In the genomic region with DNA sequence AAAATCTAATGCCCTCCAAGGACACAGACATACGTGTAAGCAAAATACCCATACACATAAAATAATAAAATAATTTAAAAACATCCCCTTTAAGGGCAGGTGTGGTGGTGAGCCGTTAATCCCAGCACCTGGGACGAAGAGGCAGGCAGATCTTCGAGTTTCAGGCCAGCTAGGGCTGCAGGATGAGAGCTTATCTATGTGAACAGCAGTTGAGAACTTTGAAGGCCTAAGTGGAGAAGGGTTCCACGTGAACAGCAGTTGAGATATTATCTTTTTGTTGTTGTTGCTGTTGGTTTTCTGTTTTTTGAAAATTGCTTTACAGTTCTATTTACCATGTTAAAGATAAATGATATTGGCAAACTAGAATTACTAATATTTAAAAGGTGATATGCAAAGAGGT, we compare ENCODE assay signal across 23 mouse cellular contexts. TPM values are rescaled to one million over a fixed set of nuclear protein-coding genes. Genes with fewer than 3 reads are reported as not detected.
DNase-seq lines count a peak whose midpoint lies in the region; ATAC-seq and TF ChIP-seq lines count a peak whose summit lies in the region.
"Had no signal": no experiment of that assay in that cellular context is flagged by ENCODE, and none has a peak within 500 bp of the region (broad histone marks: within the 10 kb centered on the region; RNA-seq: fewer than 3 reads in every experiment).

No protein-coding gene starts in this region.

- no peaks in the 10 kb centered on the region for H3K36me3 ChIP-seq in G1E (replicated peaks)
- no peaks in the 10 kb centered on the region for H3K36me3 ChIP-seq in liver, embryonic 11.5 days (ENCODE audit: control insufficient read depth, insufficient read depth, low read length)
- no peaks in the 10 kb centered on the region for H3K36me3 ChIP-seq in liver, embryonic 15.5 days (replicated peaks)
- H3K36me3 ChIP-seq: embryonic facial prominence, embryonic 13.5 days; heart, embryonic 12.5 days; hindbrain, embryonic 15.5 days had no signal

- TF ChIP-seq CTCF in G1E (IDR thresholded peaks at IDR 0.05; ENCODE audit: low read depth, low read length): no peak

- no peaks in the 10 kb centered on the region for H3K27me3 ChIP-seq in G1E (ENCODE audit: insufficient read depth, low read length)
- no peaks in the 10 kb centered on the region for H3K27me3 ChIP-seq in liver, embryonic 11.5 days (replicated peaks; ENCODE audit: control insufficient read depth, insufficient read depth, low read length)
- H3K27me3 ChIP-seq in liver, embryonic 15.5 days: no peaks in the 10 kb centered on the region
- H3K27me3 ChIP-seq: embryonic facial prominence, embryonic 13.5 days; forebrain, embryonic 13.5 days; heart, embryonic 12.5 days; hindbrain, embryonic 15.5 days had no signal

- H3K4me3 ChIP-seq in G1E (ENCODE audit: low read depth, low read length): no peak overlapping the region
- no peak overlapping the region for H3K4me3 ChIP-seq in liver, embryonic 11.5 days (ENCODE audit: low read depth, low read length)
- no peak overlapping the region for H3K4me3 ChIP-seq in liver, embryonic 15.5 days (replicated peaks)
- H3K4me3 ChIP-seq: embryonic facial prominence, embryonic 13.5 days; forebrain, embryonic 13.5 days; heart, embryonic 12.5 days; hindbrain, embryonic 15.5 days had no signal

- H3K27ac ChIP-seq in liver, embryonic 11.5 days (ENCODE audit: low read depth, low read length): no peak overlapping the region
- no peak overlapping the region for H3K27ac ChIP-seq in liver, embryonic 15.5 days (replicated peaks)
- H3K27ac ChIP-seq: embryonic facial prominence, embryonic 13.5 days; forebrain, embryonic 13.5 days; hindbrain, embryonic 15.5 days had no signal

- WGBS in liver, embryonic 11.5 days: 50% methylated on average over 5 of the region's 5 CpGs
- 31% methylated on average over 5 of the region's 5 CpGs for WGBS in liver, embryonic 15.5 days (ENCODE audit: insufficient replicate concordance)

- H3K4me1 ChIP-seq in G1E (ENCODE audit: insufficient read depth, low read depth, low read length): peaks cover 17% of the 10 kb centered on the region
- no peaks in the 10 kb centered on the region for H3K4me1 ChIP-seq in liver, embryonic 11.5 days (replicated peaks; ENCODE audit: control insufficient read depth, insufficient read depth, low read length)
- H3K4me1 ChIP-seq in liver, embryonic 15.5 days (replicated peaks): 0 out of 2 replicates have a peak, but pooled peaks cover 2% of the 10 kb centered on the region
- H3K4me1 ChIP-seq: embryonic facial prominence, embryonic 13.5 days; forebrain, embryonic 13.5 days; heart, embryonic 12.5 days; hindbrain, embryonic 15.5 days had no signal

- peak; percentile 95 for ATAC-seq in G1E (ENCODE audit: extremely low read depth, insufficient number of reproducible peaks, low FRiP score, poor library complexity, severe bottlenecking)
- peak; percentile 80 for ATAC-seq in liver, embryonic 11.5 days (replicated peaks; ENCODE audit: low FRiP score)
- ATAC-seq in liver, embryonic 15.5 days (ENCODE audit: insufficient read depth): peak; percentile 73
- peak; percentile 93 for ATAC-seq in megakaryocyte-erythroid progenitor cell, adult 5-6 weeks (replicated peaks; ENCODE audit: low FRiP score, low TSS enrichment, poor library complexity, severe bottlenecking)
- no peak for ATAC-seq in granulocyte monocyte progenitor cell, adult 5-6 weeks (replicated peaks; ENCODE audit: poor library complexity, severe bottlenecking)
- ATAC-seq: forebrain, embryonic 13.5 days; forebrain, postnatal 0 days had no signal

- no peak overlapping the region for H3K9ac ChIP-seq in liver, embryonic 11.5 days (ENCODE audit: low read depth, low read length)
- no peak overlapping the region for H3K9ac ChIP-seq in liver, embryonic 15.5 days
- H3K9ac ChIP-seq: embryonic facial prominence, embryonic 13.5 days; forebrain, embryonic 13.5 days; forebrain, postnatal 0 days; heart, embryonic 12.5 days; hindbrain, embryonic 15.5 days had no signal

- H3K9me3 ChIP-seq in G1E (replicated peaks): no peaks in the 10 kb centered on the region
- H3K9me3 ChIP-seq in liver, embryonic 11.5 days (ENCODE audit: control insufficient read depth, low read length): no peaks in the 10 kb centered on the region
- no peaks in the 10 kb centered on the region for H3K9me3 ChIP-seq in liver, embryonic 15.5 days (replicated peaks)
- H3K9me3 ChIP-seq: embryonic facial prominence, embryonic 13.5 days; forebrain, embryonic 13.5 days; heart, embryonic 12.5 days; hindbrain, embryonic 15.5 days had no signal

- no peak for DNase-seq in G1E (ENCODE audit: low spot score)
- no peak for DNase-seq in liver, embryonic 11.5 days (ENCODE audit: low spot score)
- no peak for DNase-seq in spleen, adult 12 weeks (ENCODE audit: low spot score)
- DNase-seq in testis, postnatal 14 days (ENCODE audit: low spot score): no peak
- DNase-seq: adrenal gland, adult 8-10 months; cerebellum, adult 11-12 months; cerebellum, adult 9-10 months; cerebellum, postnatal 36 days; forebrain, postnatal 0 days; gastrocnemius, postnatal 14 days; heart, postnatal 36 days had no signal

- H3K4me2 ChIP-seq in liver, embryonic 11.5 days: no peak overlapping the region
- no peak overlapping the region for H3K4me2 ChIP-seq in liver, embryonic 15.5 days
- H3K4me2 ChIP-seq: embryonic facial prominence, embryonic 13.5 days; forebrain, embryonic 13.5 days; heart, embryonic 12.5 days; hindbrain, embryonic 15.5 days had no signal

RNA-seq across cellular contexts. Expression of gene Gpr82, which starts 7.7 kb away (rescaled TPM):
- not detected in 2 replicates for total RNA-seq in G1E (2014; fragmentation: Nextera tagmentation)
- total RNA-seq in G1E (2017): 0.11 TPM in 1 of 2 replicates, not detected in the other
- polyA plus RNA-seq in G1E (2012): not detected in 2 replicates
- polyA plus RNA-seq in liver, embryonic 11.5 days (2014; fragmentation: Nextera tagmentation; extraction: Ambion mirVana): 0.49 TPM in 1 of 2 replicates, not detected in the other
- 0.03 and 0.06 TPM in 2 replicates for polyA plus RNA-seq in liver, embryonic 15.5 days (2015; fragmentation: Nextera tagmentation; extraction: Ambion mirVana)
- 0.92 TPM in 1 of 2 replicates, not detected in the other for total RNA-seq in megakaryocyte-erythroid progenitor cell, adult 5-6 weeks (2014; fragmentation: Nextera tagmentation)
- total RNA-seq in megakaryocyte-erythroid progenitor cell, adult 5-6 weeks (2017): not detected in 2 replicates
- not detected in 2 replicates for total RNA-seq in granulocyte monocyte progenitor cell, adult 5-6 weeks (2014; fragmentation: Nextera tagmentation)
- not detected in 2 replicates for total RNA-seq in granulocyte monocyte progenitor cell, adult 5-6 weeks (2017)
- total RNA-seq: adrenal gland, adult 8-10 months; adrenal gland, postnatal 4 days; forebrain, postnatal 0 days; gastrocnemius, adult 18-20 months; gastrocnemius, postnatal 14 days; heart, adult 8-10 months; heart, postnatal 36 days had no signal
- polyA plus RNA-seq: brain, embryonic 14.5 days; C2C12 had no signal

RNA-seq across cellular contexts. Expression of gene Gpr34, which starts 37.0 kb away (rescaled TPM):
- total RNA-seq in G1E (2014; fragmentation: Nextera tagmentation): 0.60 TPM in 1 of 2 replicates, not detected in the other
- total RNA-seq in G1E (2017): 0.38 and 0.52 TPM in 2 replicates
- not detected in 2 replicates for polyA plus RNA-seq in G1E (2012)
- 0.47 and 0.67 TPM in 2 replicates for polyA plus RNA-seq in liver, embryonic 11.5 days (2014; fragmentation: Nextera tagmentation; extraction: Ambion mirVana)
- polyA plus RNA-seq in liver, embryonic 15.5 days (2015; fragmentation: Nextera tagmentation; extraction: Ambion mirVana): 0.26 and 0.50 TPM in 2 replicates
- total RNA-seq in megakaryocyte-erythroid progenitor cell, adult 5-6 weeks (2014; fragmentation: Nextera tagmentation): not detected in 2 replicates
- total RNA-seq in megakaryocyte-erythroid progenitor cell, adult 5-6 weeks (2017): not detected in 2 replicates
- not detected in 2 replicates for total RNA-seq in granulocyte monocyte progenitor cell, adult 5-6 weeks (2014; fragmentation: Nextera tagmentation)
- 1.4 TPM in 1 of 2 replicates, not detected in the other for total RNA-seq in granulocyte monocyte progenitor cell, adult 5-6 weeks (2017)
